8 mouse cellular contexts compared by ENCODE assay signal in the genomic region with DNA sequence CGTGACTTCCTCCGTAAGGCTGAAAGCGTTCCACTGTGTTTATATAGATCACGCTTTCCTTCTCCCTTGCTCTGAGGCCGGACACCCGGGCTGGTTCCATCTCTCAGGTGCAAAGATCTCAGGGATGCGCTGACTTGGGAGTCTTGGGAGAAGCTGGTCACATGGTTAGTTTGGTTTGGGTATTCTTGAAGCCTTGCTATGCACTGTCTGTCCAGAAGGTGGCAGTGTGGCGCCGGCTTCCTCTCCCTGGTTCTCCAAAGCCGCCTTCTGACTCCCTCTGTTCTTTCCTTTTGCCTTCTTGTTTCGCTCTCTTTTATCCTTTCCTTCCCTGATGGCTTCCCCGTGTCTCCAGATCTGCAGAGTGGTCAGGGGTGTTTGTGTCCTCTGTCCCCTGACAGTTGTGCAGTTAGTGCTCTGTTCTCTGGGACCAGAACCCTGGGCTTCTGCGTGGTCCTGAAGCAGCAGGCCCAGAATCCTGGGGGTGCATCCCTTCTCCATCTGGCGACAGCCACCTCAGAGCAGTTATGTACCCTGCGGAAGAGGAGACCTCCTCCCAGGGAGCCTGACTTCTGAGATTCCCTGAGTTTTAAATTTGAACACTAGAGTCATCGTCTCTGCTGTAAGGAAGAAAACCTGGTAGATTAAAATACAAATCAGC.
DNase-seq lines count a peak whose midpoint lies in the region; ATAC-seq and TF ChIP-seq lines count a peak whose summit lies in the region.

No protein-coding gene starts in this region.

- H3K27me3 ChIP-seq in intestine, embryonic 16.5 days (replicated peaks; ENCODE audit: control insufficient read depth, insufficient read depth, low read length): no peaks in the 10 kb centered on the region
- H3K27me3 ChIP-seq in limb, embryonic 14.5 days (ENCODE audit: control insufficient read depth, insufficient read depth, low read length): no peaks in the 10 kb centered on the region
- H3K27me3 ChIP-seq in midbrain, embryonic 16.5 days (ENCODE audit: control insufficient read depth, insufficient read depth, low read depth, low read length): no peaks in the 10 kb centered on the region

- DNase-seq in urinary bladder, postnatal 14 days (ENCODE audit: low spot score): peak; percentile 82
- no peak for DNase-seq in urinary bladder, adult 2 months (ENCODE audit: low spot score)
- DNase-seq in gastrocnemius, postnatal 14 days: peak; percentile 72
- DNase-seq in limb, embryonic 14.5 days (ENCODE audit: low spot score): peak; percentile 77
- peak; percentile 56 to 67 for DNase-seq in spleen, postnatal 14 days (ENCODE audit: low spot score in 2 of 2)

- no peak overlapping the region for H3K4me3 ChIP-seq in intestine, embryonic 16.5 days (ENCODE audit: low read length)
- H3K4me3 ChIP-seq in limb, embryonic 14.5 days (replicated peaks; ENCODE audit: low read length): no peak overlapping the region
- H3K4me3 ChIP-seq in midbrain, embryonic 16.5 days (ENCODE audit: low read depth, low read length): no peak overlapping the region

- peak overlapping the region; percentile 35; the same call in 1 of the 2 replicates for H3K9ac ChIP-seq in intestine, embryonic 16.5 days (ENCODE audit: low read depth, low read length)
- H3K9ac ChIP-seq in limb, embryonic 14.5 days (ENCODE audit: low read depth, low read length, severe bottlenecking): no peak overlapping the region
- H3K9ac ChIP-seq in midbrain, embryonic 16.5 days (ENCODE audit: low read depth, low read length): 0 out of 2 replicates have a peak overlapping the region, but pooled peaks have one; percentile 20

- no peak overlapping the region for H3K27ac ChIP-seq in intestine, embryonic 16.5 days (ENCODE audit: low read length)
- no peak overlapping the region for H3K27ac ChIP-seq in limb, embryonic 14.5 days (replicated peaks; ENCODE audit: low read depth, low read length)
- peak overlapping the region; percentile 47; the same call in 1 of the 2 replicates for H3K27ac ChIP-seq in midbrain, embryonic 16.5 days (ENCODE audit: low read length)

- intact Hi-C loops in gastrocnemius, postnatal 14 days (cut with DNase I; ENCODE audit: low total_unique reads): loop anchor here (5.0 kb wide), 1 partner anchor 72 kb away; no protein-coding TSS in a partner anchor

- TF ChIP-seq POLR2A in limb, embryonic 14.5 days (IDR thresholded peaks at IDR 0.05; ENCODE audit: borderline replicate concordance, extremely low read depth, insufficient read depth, insufficient read length): no peak

- no peak overlapping the region for H3K4me2 ChIP-seq in intestine, embryonic 16.5 days (ENCODE audit: low read depth, low read length)
- no peak overlapping the region for H3K4me2 ChIP-seq in limb, embryonic 14.5 days (replicated peaks; ENCODE audit: low read depth, low read length, severe bottlenecking)
- H3K4me2 ChIP-seq in midbrain, embryonic 16.5 days (ENCODE audit: low read length): no peak overlapping the region

- H3K9me3 ChIP-seq in intestine, embryonic 16.5 days (ENCODE audit: control insufficient read depth, low read length): no peaks in the 10 kb centered on the region
- no peaks in the 10 kb centered on the region for H3K9me3 ChIP-seq in limb, embryonic 14.5 days (ENCODE audit: control insufficient read depth, low read length)
- no peaks in the 10 kb centered on the region for H3K9me3 ChIP-seq in midbrain, embryonic 16.5 days (replicated peaks; ENCODE audit: control insufficient read depth, low read length, poor library complexity, severe bottlenecking)

- H3K36me3 ChIP-seq in intestine, embryonic 16.5 days (ENCODE audit: control insufficient read depth, insufficient read depth, low read length): no peaks in the 10 kb centered on the region
- H3K36me3 ChIP-seq in limb, embryonic 14.5 days (ENCODE audit: control insufficient read depth, insufficient read depth, low read length): no peaks in the 10 kb centered on the region
- no peaks in the 10 kb centered on the region for H3K36me3 ChIP-seq in midbrain, embryonic 16.5 days (ENCODE audit: control insufficient read depth, insufficient read depth, low read length)

- 33% methylated on average over 16 of the region's 16 CpGs for WGBS in intestine, embryonic 16.5 days
- WGBS in limb, embryonic 14.5 days: 33% methylated on average over 16 of the region's 16 CpGs
- WGBS in midbrain, embryonic 16.5 days: 32% methylated on average over 16 of the region's 16 CpGs

- ATAC-seq in common myeloid progenitor, adult 5-6 weeks (replicated peaks; ENCODE audit: low read depth, poor library complexity, severe bottlenecking): peak; percentile 64
- no peak for ATAC-seq in intestine, embryonic 16.5 days
- ATAC-seq in limb, embryonic 14.5 days (ENCODE audit: low FRiP score, low read depth): peak; percentile 51; the same call in 1 of the 2 replicates
- no peak for ATAC-seq in midbrain, embryonic 16.5 days

- peaks cover 41% of the 10 kb centered on the region for H3K4me1 ChIP-seq in intestine, embryonic 16.5 days (ENCODE audit: control insufficient read depth, insufficient read depth, low read length)
- peaks cover 4% of the 10 kb centered on the region; the same call in 1 of the 2 replicates for H3K4me1 ChIP-seq in limb, embryonic 14.5 days (ENCODE audit: control insufficient read depth, insufficient read depth, low read length)
- peaks cover 26% of the 10 kb centered on the region for H3K4me1 ChIP-seq in midbrain, embryonic 16.5 days (ENCODE audit: control insufficient read depth, insufficient read depth, low read length)

Comparison
In these comparisons a context has a peak if more than half of its experiments do, and no peak if none do; other contexts are left out.
1. ATAC-seq: peak in common myeloid progenitor, adult 5-6 weeks (single experiment) and limb, embryonic 14.5 days (single experiment); none in intestine, embryonic 16.5 days (single experiment) and midbrain, embryonic 16.5 days (single experiment).